Mouse (Mus musculus) CH12.LX (cell line): ENCODE data around the gene Tmem114. TPM values are rescaled to one million over a fixed set of nuclear protein-coding genes. Genes with fewer than 3 reads are reported as not detected.

Source experiments
- DNase-seq: peaks from one replicate; pipeline ENCODE4 v3.0.0-alpha.2; 2013; ENCODE audit errors: extremely low read depth
- H3K27ac ChIP-seq: 2 replicates; pipeline ENCODE4 v1.5.1; 2012; ENCODE audit warnings: low read depth, mild to moderate bottlenecking, control low read depth, moderate library complexity; ENCODE audit not compliant: insufficient read depth
- H3K27me3 ChIP-seq: replicated peaks from 2 replicates; pipeline ENCODE3; 2012; ENCODE audit warnings: inconsistent platforms
- H3K36me3 ChIP-seq, 2 experiments: replicated peaks in 1 of 2; 2 replicates each; pipeline versions ENCODE3 to v1.6.1; 2012; ENCODE audit warnings: inconsistent platforms in 1 of 2, low read length in 1 of 2, mild to moderate bottlenecking in 1 of 2, mixed read lengths in 1 of 2, moderate library complexity in 1 of 2; ENCODE audit not compliant: control insufficient read depth in 1 of 2, insufficient read depth in 1 of 2
- H3K4me1 ChIP-seq, 2 experiments: 2 replicates each; pipeline ENCODE4 v1.6.1; 2012; ENCODE audit warnings: inconsistent platforms in 1 of 2, moderate library complexity in 1 of 2; ENCODE audit not compliant: insufficient read depth in 2 of 2, control insufficient read depth in 1 of 2
- H3K4me2 ChIP-seq: 2 replicates; pipeline ENCODE4 v1.6.1; 2012; ENCODE audit warnings: low read depth, mild to moderate bottlenecking, control low read depth; ENCODE audit not compliant: poor library complexity, insufficient read depth, severe bottlenecking
- H3K4me3 ChIP-seq, 3 experiments: fragments of 150-350 bp in 1 of 3; sonication (generic) in 1 of 3; replicated peaks in 1 of 3; 2 replicates each; pipeline versions ENCODE3 to v1.5.1; 2011 to 2012; ENCODE audit warnings: low read depth in 2 of 3, low read length in 2 of 3, mild to moderate bottlenecking in 2 of 3, moderate library complexity in 2 of 3, control low read depth in 1 of 3, improper control_type of control experiment in 1 of 3, inconsistent platforms in 1 of 3, mixed read lengths in 1 of 3; ENCODE audit not compliant: poor library complexity in 1 of 3
- H3K79me2 ChIP-seq: replicated peaks from 2 replicates; pipeline ENCODE4 v1.6.1; 2012; ENCODE audit warnings: mild to moderate bottlenecking, moderate library complexity; ENCODE audit not compliant: control insufficient read depth, poor library complexity, insufficient read depth, severe bottlenecking; ENCODE audit errors: extremely low read depth
- H3K9ac ChIP-seq: 2 replicates; pipeline ENCODE4 v1.6.1; 2012; ENCODE audit warnings: low read depth, mild to moderate bottlenecking, control low read depth, moderate library complexity; ENCODE audit not compliant: insufficient read depth
- H3K9me3 ChIP-seq: replicated peaks from 2 replicates; pipeline ENCODE3; 2012; ENCODE audit warnings: low read length, inconsistent platforms, mixed read lengths
- CHD2 ChIP-seq: IDR thresholded peaks from 2 replicates; pipeline ENCODE4 v1.6.1; 2011; ENCODE audit warnings: low read length, improper control_type of control experiment
- ELF1 ChIP-seq: IDR thresholded peaks from 2 replicates; pipeline ENCODE4 v1.6.1; 2014; ENCODE audit warnings: low read depth, mild to moderate bottlenecking, inconsistent platforms, low read length, improper control_type of control experiment
- GABPA ChIP-seq: IDR thresholded peaks from 2 replicates; pipeline ENCODE4 v1.6.1; 2012; ENCODE audit warnings: low read depth, low read length, improper control_type of control experiment, inconsistent platforms; ENCODE audit not compliant: insufficient replicate concordance
- IRF4 ChIP-seq: IDR thresholded peaks from 2 replicates; pipeline ENCODE4 v1.6.1; 2014; ENCODE audit warnings: low read depth, mild to moderate bottlenecking, inconsistent platforms, low read length, improper control_type of control experiment
- KAT2A ChIP-seq: IDR thresholded peaks from 2 replicates; pipeline ENCODE4 v1.6.1; 2012; ENCODE audit warnings: low read length, improper control_type of control experiment, inconsistent platforms; ENCODE audit not compliant: insufficient replicate concordance
- MAFK ChIP-seq: IDR thresholded peaks from 2 replicates; pipeline ENCODE4 v1.6.1; 2011; ENCODE audit warnings: low read length, improper control_type of control experiment; ENCODE audit not compliant: insufficient replicate concordance
- MAX ChIP-seq: IDR thresholded peaks from 2 replicates; pipeline ENCODE4 v1.6.1; 2011; ENCODE audit warnings: low read length, improper control_type of control experiment
- MEF2A ChIP-seq: IDR thresholded peaks from 2 replicates; pipeline ENCODE4 v1.6.1; 2014; ENCODE audit warnings: low read depth, mild to moderate bottlenecking, inconsistent platforms, low read length, improper control_type of control experiment, borderline replicate concordance
- MXI1 ChIP-seq: IDR thresholded peaks from 2 replicates; pipeline ENCODE4 v1.6.1; 2011; ENCODE audit warnings: mild to moderate bottlenecking, low read depth, low read length, improper control_type of control experiment
- MYC ChIP-seq: IDR thresholded peaks from 2 replicates; pipeline ENCODE4 v1.6.1; 2011; ENCODE audit warnings: low read depth, mild to moderate bottlenecking, improper control_type of control experiment, low read length
- NRF1 ChIP-seq: IDR thresholded peaks from 2 replicates; pipeline ENCODE4 v1.6.1; 2014; ENCODE audit warnings: low read depth, mild to moderate bottlenecking, inconsistent platforms, low read length, improper control_type of control experiment, moderate library complexity
- RAD21 ChIP-seq: IDR thresholded peaks from 2 replicates; pipeline ENCODE4 v1.6.1; 2011; ENCODE audit warnings: low read depth, mild to moderate bottlenecking, low read length, improper control_type of control experiment, moderate library complexity
- SIN3A ChIP-seq: IDR thresholded peaks from 2 replicates; pipeline ENCODE4 v1.6.1; 2012; ENCODE audit warnings: low read length, improper control_type of control experiment, inconsistent platforms
- USF2 ChIP-seq: conservative IDR thresholded peaks from 2 replicates; pipeline ENCODE4 v1.6.1; 2011; ENCODE audit warnings: low read depth, low read length, improper control_type of control experiment
- ZC3H11A ChIP-seq: IDR thresholded peaks from 2 replicates; pipeline ENCODE4 v1.6.1; 2012; ENCODE audit warnings: low read depth, mild to moderate bottlenecking, inconsistent platforms, low read length, improper control_type of control experiment
- ZMIZ1 ChIP-seq: IDR thresholded peaks from 2 replicates; pipeline ENCODE4 v1.6.1; 2012; ENCODE audit warnings: low read depth, mild to moderate bottlenecking, inconsistent platforms, low read length, improper control_type of control experiment
- ZNF384 ChIP-seq: IDR thresholded peaks from 2 replicates; pipeline ENCODE4 v1.6.1; 2012; ENCODE audit warnings: low read depth, low read length, improper control_type of control experiment, inconsistent platforms
- dilution Hi-C: fragments of 300-500 bp; cut with MboI; formaldehyde crosslinking; loops from 2 replicates; pipeline ENCODE4 v1.14.3; 2020; ENCODE audit warnings: low sequenced_read_pairs; ENCODE audit not compliant: extremely low pct_unique_long_range_greater_than_20kb, extremely low pct_ligation_motif_present
- in situ Hi-C: fragments of 300-500 bp; cut with MboI; formaldehyde crosslinking; loops from 3 replicates; pipeline ENCODE4 v1.14.3; 2019; ENCODE audit warnings: low sequenced_read_pairs, low pct_ligation_motif_present, low pct_unique_long_range_greater_than_20kb, mixed read lengths
- polyA plus RNA-seq: library from polyadenylated mRNA; unstranded; fragments of >175 nt; gene quantifications from 2 replicates; pipeline ENCODE4 v1.2.1, GENCODE M21; 2012; ENCODE audit warnings: low read depth; ENCODE audit not compliant: insufficient read length
- total RNA-seq, 2 experiments: library from RNA; depleted of rRNA; stranded (reverse); fragments of 300-350 nt in 1 of 2; fragments of >200 nt in 1 of 2; gene quantifications; 2 replicates each; pipeline ENCODE4 v1.2.3; 2012 to 2014

Gene Tmem114
- total and polyA plus RNA-seq, 3 experiments: not detected

- peaks cover 0 to 3% of the 10 kb centered on the region in 2 experiments; a peak in 1 of 4 replicates for H3K4me1 ChIP-seq
- in situ Hi-C loops: no loop called here
- dilution Hi-C loops: no loop called here
- H3K9me3 ChIP-seq: no peaks in the 10 kb centered on the region
- H3K79me2 ChIP-seq: no peaks in the 10 kb centered on the region
- H3K9ac ChIP-seq: no peak overlapping the region
- H3K4me3 ChIP-seq: no peak overlapping the region
- DNase-seq: no peak
- no peak overlapping the region for H3K27ac ChIP-seq
- H3K36me3 ChIP-seq: no peaks in the 10 kb centered on the region
- H3K27me3 ChIP-seq: peaks cover 86% of the 10 kb centered on the region
- TF ChIP-seq RAD21 (no peak), ZMIZ1 (no peak), MAX (no peak), ELF1 (no peak), SIN3A (no peak), USF2 (no peak), GABPA (no peak), MXI1 (no peak), IRF4 (no peak), KAT2A (no peak), ZC3H11A (no peak), ZNF384 (no peak), CHD2 (no peak)
- TF ChIP-seq, all 38 proteins: peak for 0
- H3K4me2 ChIP-seq: no peak overlapping the region
Measured at GRCm38 (mm10) chr16:8453301-8453700, 28.4 kb upstream of the Tmem114 start.

DNA sequence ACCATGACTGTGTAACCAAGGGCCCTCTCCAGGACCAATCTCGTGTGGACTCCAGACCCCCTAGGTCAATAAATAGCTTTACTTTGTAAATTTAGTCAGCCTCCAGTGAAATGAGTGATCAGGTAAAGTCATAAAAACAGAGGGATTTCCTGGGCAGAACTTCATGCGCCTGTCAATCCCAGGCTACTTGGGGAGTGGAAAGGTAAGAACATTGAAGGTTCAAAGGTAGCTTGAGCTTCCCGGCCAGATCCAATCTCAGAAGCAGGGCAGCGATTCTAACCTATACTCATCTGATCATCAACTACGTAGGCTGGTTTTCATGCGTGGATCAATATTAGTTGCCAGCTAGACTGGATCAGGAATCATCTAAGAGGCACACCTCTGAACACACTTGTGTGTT is 21.3 kb upstream of the Tmem114 start:
- peak overlapping the region; percentile 71 for H3K4me2 ChIP-seq
- TF ChIP-seq MYC (no peak), MAFK (no peak), MEF2A (no peak), NRF1 (no peak)
- in situ Hi-C loops (no loop called here), dilution Hi-C loops (no loop called here)
- H3K4me3 ChIP-seq: no peak overlapping the region
- H3K27me3 ChIP-seq: peaks cover 98% of the 10 kb centered on the region
- H3K79me2 ChIP-seq: no peaks in the 10 kb centered on the region
- H3K9me3 ChIP-seq: peaks cover 3% of the 10 kb centered on the region
- H3K9ac ChIP-seq: no peak overlapping the region
- H3K36me3 ChIP-seq: no peaks in the 10 kb centered on the region
- no peak for DNase-seq
- no peak overlapping the region for H3K27ac ChIP-seq
- H3K4me1 ChIP-seq: no peaks in the 10 kb centered on the region
